Mouse (Mus musculus) thymus, adult 2 months (tissue): ENCODE results near the gene Atg4a. TPM values are rescaled to one million over a fixed set of nuclear protein-coding genes. Genes with fewer than 3 reads are reported as not detected.

Experiments
- DNase-seq: peaks from one replicate; pipeline ENCODE4 v3.0.0; 2021
- H3K27ac ChIP-seq: fragments of 200-500 bp; 2 replicates; pipeline ENCODE4 v1.5.1; 2012; ENCODE audit warnings: low read length, control low read depth; ENCODE audit not compliant: control insufficient read depth, insufficient read depth
- H3K27me3 ChIP-seq: fragments of 200-500 bp; 2 replicates; pipeline ENCODE4 v1.6.1; 2012; ENCODE audit warnings: mild to moderate bottlenecking, low read length, moderate library complexity, mixed read lengths; ENCODE audit not compliant: control insufficient read depth, insufficient read depth
- H3K36me3 ChIP-seq: fragments of 200-500 bp; 2 replicates; pipeline ENCODE4 v1.6.1; 2012; ENCODE audit warnings: mild to moderate bottlenecking, low read length, moderate library complexity; ENCODE audit not compliant: control insufficient read depth, insufficient read depth
- H3K4me1 ChIP-seq: fragments of 200-500 bp; replicated peaks from 2 replicates; pipeline ENCODE4 v1.6.1; 2012; ENCODE audit warnings: low read length; ENCODE audit not compliant: control insufficient read depth, insufficient read depth
- H3K4me3 ChIP-seq: fragments of 200-500 bp; 2 replicates; pipeline ENCODE4 v1.5.1; 2012; ENCODE audit warnings: mild to moderate bottlenecking, low read length, control low read depth, moderate library complexity; ENCODE audit not compliant: control insufficient read depth, insufficient read depth
- CTCF ChIP-seq: fragments of 200-500 bp; IDR thresholded peaks from 2 replicates; pipeline ENCODE4 v1.5.1; 2012; ENCODE audit warnings: mild to moderate bottlenecking, control low read depth, low read length, moderate library complexity, borderline replicate concordance; ENCODE audit not compliant: control insufficient read depth, poor library complexity, insufficient read depth; ENCODE audit errors: extremely low read depth
- POLR2A ChIP-seq: fragments of 200-500 bp; IDR thresholded peaks from 2 replicates; pipeline ENCODE4 v1.6.1; 2012; ENCODE audit warnings: mild to moderate bottlenecking, low read length, control low read depth, moderate library complexity; ENCODE audit not compliant: control insufficient read depth, poor library complexity, insufficient read depth; ENCODE audit errors: extremely low read depth
- WGBS: fragments of 180-500 bp; shearing (Covaris S2); methylation state at CpG from one replicate; pipeline ENCODE4 v1.1.7; 2018; 5-methylcytosine and 5-hydroxymethylcytosine counted together
- polyA plus RNA-seq: library from polyadenylated mRNA; depleted of rRNA; stranded (reverse); fragments of >200 nt; gene quantifications from 2 replicates; pipeline ENCODE4 v1.2.3, GENCODE M21; 2012

Atg4a gene
- polyA plus RNA-seq, 1 experiment = 7.3 TPM

DNA sequence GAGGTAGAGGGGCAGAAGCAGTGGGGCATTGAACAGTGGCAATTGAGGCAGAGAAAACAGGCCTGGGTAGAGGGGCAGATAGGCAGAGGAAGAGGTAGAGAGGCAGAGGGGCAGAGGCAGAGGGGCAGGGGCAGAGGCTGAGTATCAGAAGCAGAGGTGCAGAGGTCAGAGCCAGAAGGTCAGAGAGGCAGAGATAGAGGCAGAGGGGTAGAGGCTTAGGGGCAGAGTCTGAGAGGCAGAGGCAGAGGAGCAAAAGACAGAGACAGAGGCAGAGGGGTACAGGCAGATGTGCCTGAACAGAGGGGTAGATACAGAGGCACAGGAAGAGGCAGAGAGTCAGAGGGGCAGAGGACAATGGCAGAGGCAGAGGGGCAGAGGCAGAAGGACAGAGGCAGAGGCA is 193.6 kb downstream of the Atg4a start:
- Histone ChIP-seq H3K36me3 (no peaks in the 10 kb centered on the region), H3K27me3 (no peaks in the 10 kb centered on the region), H3K4me1 (no peaks in the 10 kb centered on the region), H3K4me3 (no peak overlapping the region), H3K27ac (no peak overlapping the region)
- DNase-seq = no peak
- TF ChIP-seq POLR2A (no peak), CTCF (no peak)

DNA sequence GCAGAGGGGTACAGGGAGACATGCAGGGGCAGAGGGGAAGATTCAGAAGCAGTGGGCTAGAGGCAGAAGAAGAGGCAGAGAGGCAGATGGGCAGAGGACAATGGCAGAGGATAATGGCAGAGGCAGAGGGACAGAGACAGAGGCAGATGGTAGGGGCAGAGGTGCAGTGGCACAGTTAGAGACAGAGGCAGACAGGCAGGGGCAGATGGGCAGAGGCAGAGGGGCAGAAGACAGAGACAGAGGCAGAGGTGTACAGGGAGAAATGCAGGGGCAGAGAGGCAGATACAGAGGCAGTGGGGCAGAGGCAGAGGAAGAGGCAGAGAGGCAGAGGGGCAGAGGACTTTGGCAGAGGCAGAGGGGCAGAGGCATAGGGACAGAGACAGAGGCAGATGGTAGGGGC is 194.5 kb downstream of the Atg4a start:
- H3K36me3 ChIP-seq = no peaks in the 10 kb centered on the region
- DNase-seq = no peak
- no peaks in the 10 kb centered on the region for H3K27me3 ChIP-seq
- no peak overlapping the region for H3K27ac ChIP-seq
- TF ChIP-seq POLR2A = no peak
- no peak for TF ChIP-seq CTCF
- H3K4me1 ChIP-seq = no peaks in the 10 kb centered on the region
- no peak overlapping the region for H3K4me3 ChIP-seq

DNA sequence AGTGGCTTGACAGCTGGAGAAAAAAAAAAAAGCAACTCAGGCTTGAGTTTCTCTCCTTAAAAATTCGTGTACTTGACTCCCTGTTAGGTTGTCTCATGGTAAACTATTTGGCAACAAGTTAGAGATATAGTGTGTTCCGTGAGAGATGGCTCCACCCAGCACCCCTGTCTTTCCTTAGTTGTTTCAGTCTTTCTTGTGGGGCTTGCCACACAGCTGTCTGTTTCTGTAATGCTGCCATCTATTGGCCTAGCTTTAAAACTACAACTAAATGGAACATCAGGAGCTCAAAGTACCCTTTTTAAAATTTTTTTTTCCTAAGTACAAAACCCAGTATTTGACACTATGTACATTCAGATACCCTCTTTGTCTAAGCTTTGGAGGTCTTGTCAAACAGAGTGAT is 200.0 kb downstream of the Atg4a start:
- no peak for DNase-seq
- H3K4me1 ChIP-seq = no peaks in the 10 kb centered on the region
- TF ChIP-seq POLR2A (no peak), CTCF (no peak)
- no peaks in the 10 kb centered on the region for H3K27me3 ChIP-seq
- WGBS = 3% methylated on average over 2 of the region's 2 CpGs
- H3K36me3 ChIP-seq = no peaks in the 10 kb centered on the region
- no peak overlapping the region for H3K4me3 ChIP-seq
- no peak overlapping the region for H3K27ac ChIP-seq

GRCm38 (mm10) chrX:141157626-141158025 is 200.9 kb downstream of the Atg4a start:
- H3K4me3 ChIP-seq = no peak overlapping the region
- no peaks in the 10 kb centered on the region for H3K27me3 ChIP-seq
- H3K36me3 ChIP-seq = no peaks in the 10 kb centered on the region
- DNase-seq = no peak
- H3K27ac ChIP-seq = no peak overlapping the region
- TF ChIP-seq POLR2A (no peak), CTCF (no peak)
- H3K4me1 ChIP-seq = no peaks in the 10 kb centered on the region
- 84% methylated on average over 4 of the region's 4 CpGs for WGBS

DNA sequence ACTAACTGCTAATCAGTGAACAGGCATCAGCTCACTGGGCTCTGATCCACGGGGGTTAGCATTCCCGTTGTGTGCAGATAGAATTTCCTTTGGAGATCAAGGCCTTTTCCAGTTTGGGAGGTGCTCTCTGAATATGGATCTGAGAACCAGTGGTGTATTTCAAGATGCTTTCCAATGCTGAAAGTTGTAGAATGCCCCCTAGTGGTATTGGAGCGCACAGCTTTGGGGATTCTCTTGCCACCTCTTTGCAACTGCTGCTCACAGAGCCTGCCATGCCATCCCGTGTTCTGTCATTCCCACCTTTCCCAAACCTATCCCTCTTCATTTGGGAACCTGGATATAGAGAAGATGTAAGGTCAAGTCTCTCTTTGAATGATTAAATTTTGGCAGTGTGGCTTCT is 201.5 kb downstream of the Atg4a start:
- DNase-seq = no peak
- 55% methylated on average over 4 of the region's 4 CpGs for WGBS
- Histone ChIP-seq H3K4me3 (no peak overlapping the region), H3K4me1 (no peaks in the 10 kb centered on the region), H3K27ac (no peak overlapping the region), H3K27me3 (no peaks in the 10 kb centered on the region), H3K36me3 (no peaks in the 10 kb centered on the region)
- TF ChIP-seq CTCF (no peak), POLR2A (no peak)

GRCm38 (mm10) chrX:141160371-141160770 is 203.7 kb downstream of the Atg4a start:
- Histone ChIP-seq H3K4me1 (no peaks in the 10 kb centered on the region), H3K27me3 (no peaks in the 10 kb centered on the region), H3K4me3 (no peak overlapping the region), H3K36me3 (no peaks in the 10 kb centered on the region), H3K27ac (no peak overlapping the region)
- 90% methylated on average over 3 of the region's 3 CpGs for WGBS
- no peak for TF ChIP-seq POLR2A
- TF ChIP-seq CTCF = no peak
- DNase-seq = no peak

DNA sequence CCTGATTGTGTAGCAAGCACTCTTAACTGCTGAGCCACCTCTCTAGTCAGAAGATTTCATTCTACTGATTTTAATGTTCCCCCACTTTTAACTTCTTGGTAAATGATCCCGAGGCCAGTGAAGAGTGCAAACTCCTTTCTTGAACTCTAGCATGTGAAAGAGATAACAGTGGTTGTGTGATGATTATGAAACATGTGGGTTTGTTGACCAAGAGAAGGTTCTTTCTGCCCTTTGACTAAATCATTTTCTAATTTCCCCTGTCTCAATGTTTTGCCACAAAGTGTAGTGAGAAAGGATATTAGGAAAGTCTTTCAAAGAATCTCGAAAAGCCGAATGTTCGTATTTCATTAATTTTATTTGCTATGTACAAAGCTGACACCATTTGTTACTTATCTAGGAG is 208.4 kb downstream of the Atg4a start:
- 95% methylated on average over 4 of the region's 4 CpGs for WGBS
- TF ChIP-seq CTCF (no peak), POLR2A (no peak)
- H3K36me3 ChIP-seq = no peaks in the 10 kb centered on the region

GRCm38 (mm10) chrX:141175353-141175752 is 218.6 kb downstream of the Atg4a start:
- DNase-seq = no peak
- H3K27me3 ChIP-seq = no peaks in the 10 kb centered on the region
- no peak overlapping the region for H3K27ac ChIP-seq
- H3K4me1 ChIP-seq = no peaks in the 10 kb centered on the region
- H3K36me3 ChIP-seq = no peaks in the 10 kb centered on the region
- WGBS = 34% methylated on average over 7 of the region's 7 CpGs
- no peak overlapping the region for H3K4me3 ChIP-seq
- TF ChIP-seq CTCF (no peak), POLR2A (no peak)

More for the DNA sequence above, 208.4 kb downstream of the Atg4a start:
- no peak for DNase-seq
- no peak overlapping the region for H3K27ac ChIP-seq
- H3K4me3 ChIP-seq = no peak overlapping the region
- no peaks in the 10 kb centered on the region for H3K27me3 ChIP-seq
- H3K4me1 ChIP-seq = no peaks in the 10 kb centered on the region
